Comparison of ENCODE assay signal across 26 mouse cellular contexts in the genomic region with DNA sequence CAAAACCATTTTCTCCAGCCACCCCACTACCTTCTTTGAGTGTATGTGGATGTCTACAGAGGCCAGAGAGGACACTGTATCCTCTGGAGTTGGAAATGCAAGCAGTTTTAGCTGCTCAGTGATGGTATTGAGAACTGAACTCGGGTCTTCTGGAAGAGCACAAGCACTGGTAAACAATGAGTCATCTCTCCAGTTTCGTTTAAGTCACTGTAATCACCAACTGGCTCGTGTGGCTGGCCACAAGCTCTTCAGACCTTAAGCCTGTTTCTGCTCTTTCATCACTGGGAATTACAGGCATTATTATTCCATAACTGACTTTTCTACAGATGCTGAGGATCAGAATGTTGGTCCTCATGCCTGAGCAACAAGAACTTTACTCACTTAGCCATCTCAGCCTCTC.
DNase-seq lines count a peak whose midpoint lies in the region; ATAC-seq and TF ChIP-seq lines count a peak whose summit lies in the region.
"Had no signal": no experiment of that assay in that cellular context is flagged by ENCODE, and none has a peak within 500 bp of the region (broad histone marks: within the 10 kb centered on the region; RNA-seq: fewer than 3 reads in every experiment).

No protein-coding gene starts in this region.

- in situ Hi-C loops in CH12.LX (cut with MboI; ENCODE audit: low pct_ligation_motif_present, low pct_unique_long_range_greater_than_20kb, low sequenced_read_pairs), result no loop called here

- no peak for TF ChIP-seq CTCF in liver, adult 2 months (IDR thresholded peaks at IDR 0.05; ENCODE audit: low read depth, low read length)
- TF ChIP-seq CTCF in liver, postnatal 0 days (IDR thresholded peaks at IDR 0.05; ENCODE audit: low read depth), result no peak
- TF ChIP-seq CTCF in CH12.LX (conservative IDR thresholded peaks at IDR 0.05 in 1 of 2, IDR thresholded peaks at IDR 0.05 in 1 of 2; ENCODE audit: low read depth in 2 of 2, low read length in 2 of 2), result no peak
- no peak for TF ChIP-seq CTCF in thymus, adult 2 months (IDR thresholded peaks at IDR 0.05; ENCODE audit: borderline replicate concordance, control insufficient read depth, extremely low read depth, insufficient read depth, low read length, poor library complexity)

- no peaks in the 10 kb centered on the region; the same call in 1 of the 2 replicates for H3K79me2 ChIP-seq in liver, adult 2 months (ENCODE audit: control insufficient read depth, insufficient read depth, low read length)
- H3K79me2 ChIP-seq in CH12.LX (replicated peaks; ENCODE audit: control insufficient read depth, extremely low read depth, insufficient read depth, poor library complexity, severe bottlenecking), result peaks cover 29% of the 10 kb centered on the region

- no peak overlapping the region for H3K27ac ChIP-seq in liver, adult 2 months (replicated peaks; ENCODE audit: insufficient read depth, low read depth, low read length)
- H3K27ac ChIP-seq in liver, postnatal 0 days (ENCODE audit: low read depth), result no peak overlapping the region
- H3K27ac ChIP-seq in CH12.LX (ENCODE audit: insufficient read depth, low read depth), result peak overlapping the region; percentile 41
- H3K27ac ChIP-seq in thymus, adult 2 months (ENCODE audit: control insufficient read depth, insufficient read depth, low read length), result no peak overlapping the region
- no peak overlapping the region for H3K27ac ChIP-seq in forebrain, embryonic 11.5 days (ENCODE audit: low read depth, low read length)
- H3K27ac ChIP-seq: embryonic facial prominence, embryonic 13.5 days; embryonic facial prominence, embryonic 15.5 days; forebrain, embryonic 10.5 days; forebrain, embryonic 13.5 days; forebrain, embryonic 15.5 days had no signal

- TF ChIP-seq EP300 in liver, postnatal 0 days (IDR thresholded peaks at IDR 0.05; ENCODE audit: low read depth), result no peak
- peak; percentile 74; the same call in 1 of the 2 replicates for TF ChIP-seq EP300 in CH12.LX (IDR thresholded peaks at IDR 0.05; ENCODE audit: low read length)

- no peak overlapping the region for H3K4me2 ChIP-seq in liver, postnatal 0 days (ENCODE audit: low read depth, low read length)
- 0 out of 2 replicates have a peak overlapping the region, but pooled peaks have one; percentile 29 for H3K4me2 ChIP-seq in CH12.LX (ENCODE audit: insufficient read depth, low read depth, poor library complexity, severe bottlenecking)
- H3K4me2 ChIP-seq in forebrain, embryonic 11.5 days (ENCODE audit: low read depth, low read length, severe bottlenecking), result no peak overlapping the region
- H3K4me2 ChIP-seq: embryonic facial prominence, embryonic 13.5 days; embryonic facial prominence, embryonic 15.5 days; forebrain, embryonic 13.5 days; forebrain, embryonic 15.5 days had no signal

- H3K9ac ChIP-seq in liver, adult 2 months (ENCODE audit: low read depth, low read length), result no peak overlapping the region
- no peak overlapping the region for H3K9ac ChIP-seq in liver, postnatal 0 days (replicated peaks)
- no peak overlapping the region; the same call in 1 of the 2 replicates for H3K9ac ChIP-seq in CH12.LX (ENCODE audit: insufficient read depth, low read depth)
- no peak overlapping the region for H3K9ac ChIP-seq in forebrain, embryonic 11.5 days (ENCODE audit: low read length)
- H3K9ac ChIP-seq: embryonic facial prominence, embryonic 13.5 days; embryonic facial prominence, embryonic 15.5 days; forebrain, embryonic 13.5 days; forebrain, embryonic 15.5 days; forebrain, postnatal 0 days had no signal

- 23% methylated on average over 3 of the region's 3 CpGs for WGBS in liver, adult 2 months
- 71% methylated on average over 3 of the region's 3 CpGs for WGBS in liver, postnatal 0 days (ENCODE audit: insufficient replicate concordance)
- WGBS in thymus, adult 2 months, result 87% methylated on average over 3 of the region's 3 CpGs
- 83% methylated on average over 3 of the region's 3 CpGs for WGBS in forebrain, embryonic 11.5 days

- TF ChIP-seq RAD21 in CH12.LX (IDR thresholded peaks at IDR 0.05; ENCODE audit: low read depth, low read length), result no peak

- H3K36me3 ChIP-seq in liver, adult 2 months (ENCODE audit: control insufficient read depth, insufficient read depth, low read length), result peaks cover 4% of the 10 kb centered on the region; the same call in 1 of the 2 replicates
- no peaks in the 10 kb centered on the region for H3K36me3 ChIP-seq in liver, postnatal 0 days (replicated peaks; ENCODE audit: insufficient read depth, low read length)
- peaks cover 19% of the 10 kb centered on the region for H3K36me3 ChIP-seq in megakaryocyte, embryonic 14.5 days (replicated peaks; ENCODE audit: low read length)
- H3K36me3 ChIP-seq in CH12.LX (replicated peaks in 1 of 2; ENCODE audit: control insufficient read depth in 1 of 2, insufficient read depth in 1 of 2, low read length in 1 of 2), result peaks cover 3 to 28% of the 10 kb centered on the region in 2 experiments
- H3K36me3 ChIP-seq in thymus, adult 2 months (ENCODE audit: control insufficient read depth, insufficient read depth, low read length), result peaks cover 4% of the 10 kb centered on the region; the same call in 1 of the 2 replicates
- no peaks in the 10 kb centered on the region for H3K36me3 ChIP-seq in forebrain, embryonic 11.5 days (ENCODE audit: control insufficient read depth, insufficient read depth, low read length)
- H3K36me3 ChIP-seq: forebrain, embryonic 15.5 days had no signal

- no peaks in the 10 kb centered on the region for H3K4me1 ChIP-seq in liver, adult 2 months (ENCODE audit: control insufficient read depth, insufficient read depth, low read length)
- no peaks in the 10 kb centered on the region for H3K4me1 ChIP-seq in liver, postnatal 0 days (ENCODE audit: insufficient read depth)
- H3K4me1 ChIP-seq in megakaryocyte, embryonic 14.5 days, result peaks cover 26% of the 10 kb centered on the region
- H3K4me1 ChIP-seq in CH12.LX (ENCODE audit: control insufficient read depth in 1 of 2, insufficient read depth in 2 of 2), result peaks cover 7 to 29% of the 10 kb centered on the region in 2 experiments; a peak in 2 of 4 replicates
- H3K4me1 ChIP-seq in thymus, adult 2 months (replicated peaks; ENCODE audit: control insufficient read depth, insufficient read depth, low read length), result no peaks in the 10 kb centered on the region
- H3K4me1 ChIP-seq in forebrain, embryonic 11.5 days (replicated peaks; ENCODE audit: control insufficient read depth, insufficient read depth, low read length), result no peaks in the 10 kb centered on the region
- H3K4me1 ChIP-seq: embryonic facial prominence, embryonic 13.5 days; embryonic facial prominence, embryonic 15.5 days; forebrain, embryonic 10.5 days; forebrain, embryonic 13.5 days; forebrain, embryonic 15.5 days had no signal

- H3K4me3 ChIP-seq in liver, adult 2 months (ENCODE audit: insufficient read depth, low read depth, low read length), result no peak overlapping the region
- no peak overlapping the region for H3K4me3 ChIP-seq in liver, postnatal 0 days (ENCODE audit: low read depth, low read length)
- peak overlapping the region; percentile 10 for H3K4me3 ChIP-seq in megakaryocyte, embryonic 14.5 days (replicated peaks)
- no peak overlapping the region for H3K4me3 ChIP-seq in CH12.LX (replicated peaks in 1 of 3; ENCODE audit: low read depth in 2 of 3, low read length in 2 of 3, poor library complexity in 1 of 3)
- no peak overlapping the region for H3K4me3 ChIP-seq in thymus, adult 2 months (ENCODE audit: control insufficient read depth, insufficient read depth, low read length)
- no peak overlapping the region for H3K4me3 ChIP-seq in forebrain, embryonic 11.5 days (ENCODE audit: low read depth, low read length)
- H3K4me3 ChIP-seq: embryonic facial prominence, embryonic 13.5 days; embryonic facial prominence, embryonic 15.5 days; erythroblast, embryonic 14.5 days; forebrain, embryonic 10.5 days; forebrain, embryonic 13.5 days; forebrain, embryonic 15.5 days had no signal

- no peaks in the 10 kb centered on the region for H3K27me3 ChIP-seq in liver, adult 2 months (ENCODE audit: control insufficient read depth, insufficient read depth, low read length)
- no peaks in the 10 kb centered on the region for H3K27me3 ChIP-seq in liver, postnatal 0 days (ENCODE audit: insufficient read depth, low read length)
- no peaks in the 10 kb centered on the region for H3K27me3 ChIP-seq in megakaryocyte, embryonic 14.5 days (replicated peaks)
- no peaks in the 10 kb centered on the region for H3K27me3 ChIP-seq in CH12.LX (replicated peaks)
- H3K27me3 ChIP-seq in thymus, adult 2 months (ENCODE audit: control insufficient read depth, insufficient read depth, low read length), result no peaks in the 10 kb centered on the region
- H3K27me3 ChIP-seq in forebrain, embryonic 11.5 days (ENCODE audit: control insufficient read depth, insufficient read depth, low read length), result no peaks in the 10 kb centered on the region
- H3K27me3 ChIP-seq: embryonic facial prominence, embryonic 13.5 days; embryonic facial prominence, embryonic 15.5 days; forebrain, embryonic 13.5 days; forebrain, embryonic 15.5 days had no signal

- dilution Hi-C loops in CH12.LX (cut with MboI; ENCODE audit: extremely low pct_ligation_motif_present, extremely low pct_unique_long_range_greater_than_20kb, low sequenced_read_pairs), result no loop called here

- DNase-seq in liver, adult 2 months (ENCODE audit: extremely low read depth, low read depth, low spot score), result peak; percentile 16
- no peak for DNase-seq in liver, postnatal 0 days
- peak; percentile 29 for DNase-seq in CH12.LX (ENCODE audit: extremely low read depth)
- DNase-seq in thymus, adult 2 months, result no peak
- no peak for DNase-seq in forebrain, embryonic 11.5 days (ENCODE audit: low spot score)
- DNase-seq: adrenal gland, adult 2 months; adrenal gland, postnatal 10 days; adrenal gland, postnatal 25 days; B cell, adult 2 months; cerebellum, adult 11 months; cerebellum, adult 18-20 months; cerebellum, adult 8-10 months; cerebellum, adult 9-11 months; cerebellum, postnatal 14 days; cerebellum, postnatal 36 days; embryo, embryonic 11 days; forebrain, postnatal 0 days had no signal

- no peak for TF ChIP-seq POLR2A in liver, adult 2 months (IDR thresholded peaks at IDR 0.05; ENCODE audit: extremely low read depth, insufficient read depth, low read length)
- no peak for TF ChIP-seq POLR2A in CH12.LX (IDR thresholded peaks at IDR 0.05; ENCODE audit: low read depth, low read length)
- no peak for TF ChIP-seq POLR2A in thymus, adult 2 months (IDR thresholded peaks at IDR 0.05; ENCODE audit: control insufficient read depth, extremely low read depth, insufficient read depth, low read length, poor library complexity)

- no peaks in the 10 kb centered on the region for H3K9me3 ChIP-seq in liver, postnatal 0 days (ENCODE audit: low read length)
- no peaks in the 10 kb centered on the region for H3K9me3 ChIP-seq in megakaryocyte, embryonic 14.5 days
- H3K9me3 ChIP-seq in CH12.LX (replicated peaks; ENCODE audit: low read length), result peaks cover 5% of the 10 kb centered on the region
- no peaks in the 10 kb centered on the region for H3K9me3 ChIP-seq in forebrain, embryonic 11.5 days (ENCODE audit: control insufficient read depth, low read length)
- H3K9me3 ChIP-seq: embryonic facial prominence, embryonic 13.5 days; embryonic facial prominence, embryonic 15.5 days; forebrain, embryonic 10.5 days; forebrain, embryonic 13.5 days; forebrain, embryonic 15.5 days had no signal

- ATAC-seq in liver, postnatal 0 days, result no peak
- ATAC-seq in megakaryocyte, adult 5-6 weeks (ENCODE audit: poor library complexity, severe bottlenecking), result no peak
- ATAC-seq in forebrain, embryonic 11.5 days (replicated peaks; ENCODE audit: low FRiP score), result no peak
- ATAC-seq: CD4-positive, CD25-positive, alpha-beta regulatory T cell, adult 4 months; forebrain, embryonic 13.5 days; forebrain, embryonic 15.5 days; forebrain, postnatal 0 days had no signal

Comparison
In these comparisons a context has a peak if more than half of its experiments do, and no peak if none do; other contexts are left out.
1. DNase-seq: peak in liver, adult 2 months (single experiment) and CH12.LX (single experiment); none in liver, postnatal 0 days (single experiment), thymus, adult 2 months (single experiment) and forebrain, embryonic 11.5 days (single experiment).